Mouse (Mus musculus): ENCODE results near the gene Gm12800.

DNA sequence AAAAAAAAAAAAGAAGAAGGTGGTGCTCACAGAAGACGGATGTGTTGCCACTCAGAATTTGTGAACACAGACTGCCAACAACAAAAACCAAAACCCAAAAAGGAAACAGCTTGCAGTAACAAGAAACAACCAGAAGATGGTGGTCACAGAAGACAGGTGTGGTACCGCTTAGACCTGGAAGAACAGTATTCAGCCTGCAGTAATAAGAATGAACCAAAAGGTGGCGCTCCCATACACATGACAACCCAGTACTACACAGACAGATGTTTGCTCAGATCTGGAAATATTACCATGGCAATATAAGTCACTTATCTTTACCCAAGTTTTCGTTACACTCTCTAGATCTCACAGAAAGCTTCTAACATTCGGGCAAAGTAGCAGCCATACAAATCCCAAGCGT lies 48.0 kb upstream of the Gm12800 start:
- TF ChIP-seq POLR2A (IDR thresholded peaks at IDR 0.05; ENCODE audit: extremely low read depth, insufficient read depth, low read length) (no peak), CTCF (IDR thresholded peaks at IDR 0.05; ENCODE audit: extremely low read depth, insufficient read depth, low read length) (peak; percentile 44)
